Mouse (Mus musculus) lung, embryonic 15.5 days (tissue): ENCODE measurements around the gene Clpp. TPM values are rescaled to one million over a fixed set of nuclear protein-coding genes. Genes with fewer than 3 reads are reported as not detected.

Experiments
- ATAC-seq: fragments of 200-750 bp; cut with Nextera tagmentation; 2 replicates; pipeline ENCODE4 v1.8.0; 2017; ENCODE audit warnings: moderate number of reproducible peaks, borderline replicate concordance; ENCODE audit not compliant: low FRiP score, low TSS enrichment; ENCODE audit errors: extremely low read depth
- H3K27ac ChIP-seq: fragments of 300-500 bp; sonication (generic); 2 replicates; pipeline ENCODE4 v1.5.1; 2015; ENCODE audit warnings: moderate library complexity, mild to moderate bottlenecking, inconsistent platforms
- H3K27me3 ChIP-seq: fragments of 300-500 bp; sonication (generic); 2 replicates; pipeline ENCODE4 v1.6.1; 2015; ENCODE audit warnings: inconsistent platforms
- H3K36me3 ChIP-seq: fragments of 300-500 bp; sonication (generic); 2 replicates; pipeline ENCODE4 v1.6.1; 2015; ENCODE audit warnings: inconsistent platforms
- H3K4me1 ChIP-seq: fragments of 300-500 bp; sonication (generic); 2 replicates; pipeline ENCODE4 v1.6.1; 2015; ENCODE audit warnings: inconsistent platforms
- H3K4me2 ChIP-seq: fragments of 300-500 bp; sonication (generic); 2 replicates; pipeline ENCODE4 v1.6.1; 2015; ENCODE audit warnings: inconsistent platforms, mild to moderate bottlenecking, moderate library complexity
- H3K4me3 ChIP-seq: fragments of 300-500 bp; sonication (generic); 2 replicates; pipeline ENCODE4 v1.5.1; 2015; ENCODE audit warnings: mild to moderate bottlenecking, inconsistent platforms
- H3K9ac ChIP-seq: fragments of 300-500 bp; sonication (generic); 2 replicates; pipeline ENCODE4 v1.6.1; 2015; ENCODE audit warnings: inconsistent platforms
- H3K9me3 ChIP-seq: fragments of 300-500 bp; sonication (generic); 2 replicates; pipeline ENCODE4 v1.6.1; 2016; ENCODE audit warnings: inconsistent platforms
- WGBS: fragments of 180-500 bp; shearing (Covaris S2); methylation state at CpG from one replicate; pipeline ENCODE4 v1.1.7; 2015; 5-methylcytosine and 5-hydroxymethylcytosine counted together
- polyA plus RNA-seq: library from polyadenylated mRNA; unstranded; fragments of >200 nt; fragmentation: Nextera tagmentation; extraction: Ambion mirVana; gene quantifications from 2 replicates; pipeline ENCODE4 v1.2.1, GENCODE M21; 2015

The Clpp gene
- polyA plus RNA-seq, 1 experiment from 2014 or later: 135 TPM

GRCm38 (mm10) chr17:57010911-57011235, 20.8 kb downstream of the Clpp start:
- ATAC-seq: peak; percentile 37
- Histone ChIP-seq H3K9ac (peak overlapping the region; percentile 76), H3K4me1 (peaks cover 22% of the 10 kb centered on the region), H3K36me3 (peaks cover 31% of the 10 kb centered on the region), H3K27ac (peak overlapping the region; percentile 91), H3K4me2 (peak overlapping the region; percentile 89), H3K4me3 (peak overlapping the region; percentile 79), H3K9me3 (no peaks in the 10 kb centered on the region), H3K27me3 (no peaks in the 10 kb centered on the region)
- under 1% methylated on average over 19 of the region's 19 CpGs for WGBS

- Histone ChIP-seq H3K9me3 (no peaks in the 10 kb centered on the region), H3K36me3 (peaks cover 25% of the 10 kb centered on the region), H3K27ac (peak within 1 kb of the TSS; percentile 91), H3K4me3 (peak within 1 kb of the TSS; percentile 79), H3K4me1 (peaks cover 22% of the 10 kb centered on the region), H3K27me3 (no peaks in the 10 kb centered on the region), H3K4me2 (peak within 1 kb of the TSS; percentile 89), H3K9ac (peak within 1 kb of the TSS; percentile 76)
- under 1% methylated on average over 51 of the region's 51 CpGs for WGBS
- peak; percentile 89 for ATAC-seq
These were observed 21.4 kb downstream of the Clpp start, which contains the start of the genes Gtf2f1 and Gm17949 for GRCm38 (mm10) chr17:57011236-57012141. Gene Gtf2f1, minus strand, starts transcription at chr17:57011288. Gene Gm17949, plus strand, starts transcription at chr17:57011469.

GRCm38 (mm10) chr17:57012245-57012795, 22.2 kb downstream of the Clpp start:
- H3K4me2 ChIP-seq: peak overlapping the region; percentile 83
- WGBS: 62% methylated on average over 13 of the region's 13 CpGs
- peak overlapping the region; percentile 91 for H3K27ac ChIP-seq
- H3K27me3 ChIP-seq: no peaks in the 10 kb centered on the region
- H3K4me1 ChIP-seq: peaks cover 22% of the 10 kb centered on the region
- H3K4me3 ChIP-seq: peak overlapping the region; percentile 79
- ATAC-seq: no peak
- H3K36me3 ChIP-seq: peaks cover 16% of the 10 kb centered on the region
- H3K9ac ChIP-seq: peak overlapping the region; percentile 65
- no peaks in the 10 kb centered on the region for H3K9me3 ChIP-seq

- H3K27me3 ChIP-seq: no peaks in the 10 kb centered on the region
- H3K4me1 ChIP-seq: no peaks in the 10 kb centered on the region
- no peak overlapping the region for H3K9ac ChIP-seq
- no peak overlapping the region for H3K4me3 ChIP-seq
- H3K36me3 ChIP-seq: peaks cover 52% of the 10 kb centered on the region
- WGBS: 77% methylated on average over 2 of the region's 2 CpGs
- H3K9me3 ChIP-seq: no peaks in the 10 kb centered on the region
- no peak for ATAC-seq
- no peak overlapping the region for H3K27ac ChIP-seq
- H3K4me2 ChIP-seq: no peak overlapping the region
These were observed 29.6 kb downstream of the Clpp start for GRCm38 (mm10) chr17:57019693-57020092.

GRCm38 (mm10) chr17:57020960-57021359, 30.9 kb downstream of the Clpp start:
- no peaks in the 10 kb centered on the region for H3K9me3 ChIP-seq
- H3K9ac ChIP-seq: no peak overlapping the region
- 92% methylated on average over 5 of the region's 5 CpGs for WGBS
- peaks cover 65% of the 10 kb centered on the region for H3K36me3 ChIP-seq
- H3K4me2 ChIP-seq: no peak overlapping the region
- no peaks in the 10 kb centered on the region for H3K27me3 ChIP-seq
- ATAC-seq: no peak
- H3K27ac ChIP-seq: no peak overlapping the region
- H3K4me3 ChIP-seq: no peak overlapping the region
- no peaks in the 10 kb centered on the region for H3K4me1 ChIP-seq

GRCm38 (mm10) chr17:57027471-57027870, 37.4 kb downstream of the Clpp start:
- no peak overlapping the region for H3K27ac ChIP-seq
- peaks cover 65% of the 10 kb centered on the region for H3K36me3 ChIP-seq
- H3K4me3 ChIP-seq: no peak overlapping the region
- no peak for ATAC-seq
- WGBS: 88% methylated on average over 4 of the region's 4 CpGs
- H3K4me2 ChIP-seq: no peak overlapping the region
- peaks cover 17% of the 10 kb centered on the region for H3K4me1 ChIP-seq
- H3K9ac ChIP-seq: no peak overlapping the region
- no peaks in the 10 kb centered on the region for H3K27me3 ChIP-seq
- no peaks in the 10 kb centered on the region for H3K9me3 ChIP-seq

GRCm38 (mm10) chr17:57029691-57030090, 39.6 kb downstream of the Clpp start:
- H3K4me3 ChIP-seq: peak overlapping the region; percentile 77
- WGBS: 30% methylated on average over 8 of the region's 8 CpGs
- no peak for ATAC-seq
- no peaks in the 10 kb centered on the region for H3K9me3 ChIP-seq
- H3K36me3 ChIP-seq: peaks cover 43% of the 10 kb centered on the region
- H3K27me3 ChIP-seq: no peaks in the 10 kb centered on the region
- H3K4me2 ChIP-seq: peak overlapping the region; percentile 86
- peak overlapping the region; percentile 100 for H3K9ac ChIP-seq
- peaks cover 17% of the 10 kb centered on the region for H3K4me1 ChIP-seq
- no peak overlapping the region for H3K27ac ChIP-seq

- H3K9ac ChIP-seq: peak within 1 kb of the TSS; percentile 100
- peaks cover 29% of the 10 kb centered on the region for H3K36me3 ChIP-seq
- H3K27ac ChIP-seq: peak within 1 kb of the TSS; percentile 95
- H3K4me3 ChIP-seq: peak within 1 kb of the TSS; percentile 77
- WGBS: 2% methylated on average over 94 of the region's 99 CpGs
- H3K9me3 ChIP-seq: no peaks in the 10 kb centered on the region
- H3K4me1 ChIP-seq: peaks cover 17% of the 10 kb centered on the region
- H3K4me2 ChIP-seq: peak within 1 kb of the TSS; percentile 86
- no peak for ATAC-seq
- H3K27me3 ChIP-seq: no peaks in the 10 kb centered on the region
These were observed 41.0 kb downstream of the Clpp start, which contains the start of gene Khsrp for GRCm38 (mm10) chr17:57030931-57031660. Gene Khsrp, minus strand, starts transcription at chr17:57031522.

GRCm38 (mm10) chr17:57031661-57032420, 41.7 kb downstream of the Clpp start:
- peak overlapping the region; percentile 100 for H3K9ac ChIP-seq
- WGBS: under 1% methylated on average over 38 of the region's 38 CpGs
- H3K27me3 ChIP-seq: no peaks in the 10 kb centered on the region
- ATAC-seq: peak; percentile 96
- peak overlapping the region; percentile 67 for H3K4me2 ChIP-seq
- H3K4me3 ChIP-seq: peak overlapping the region; percentile 77
- peaks cover 17% of the 10 kb centered on the region for H3K4me1 ChIP-seq
- H3K27ac ChIP-seq: peak overlapping the region; percentile 86
- no peaks in the 10 kb centered on the region for H3K9me3 ChIP-seq
- peaks cover 21% of the 10 kb centered on the region for H3K36me3 ChIP-seq

- peak overlapping the region; percentile 67; the same call in 1 of the 2 replicates for H3K4me2 ChIP-seq
- 83% methylated on average over 4 of the region's 4 CpGs for WGBS
- no peak overlapping the region; the same call in 1 of the 2 replicates for H3K9ac ChIP-seq
- H3K27ac ChIP-seq: no peak overlapping the region
- H3K4me1 ChIP-seq: peaks cover 17% of the 10 kb centered on the region
- peak overlapping the region; percentile 40; the same call in 1 of the 2 replicates for H3K4me3 ChIP-seq
- no peak for ATAC-seq
- H3K9me3 ChIP-seq: no peaks in the 10 kb centered on the region
- H3K36me3 ChIP-seq: peaks cover 11% of the 10 kb centered on the region
- H3K27me3 ChIP-seq: no peaks in the 10 kb centered on the region
These were observed 42.7 kb downstream of the Clpp start for GRCm38 (mm10) chr17:57032854-57033253.

- H3K9ac ChIP-seq: no peak overlapping the region
- no peak overlapping the region for H3K4me3 ChIP-seq
- H3K4me1 ChIP-seq: no peaks in the 10 kb centered on the region
- no peak overlapping the region for H3K27ac ChIP-seq
- peaks cover 8% of the 10 kb centered on the region; the same call in 1 of the 2 replicates for H3K27me3 ChIP-seq
- H3K36me3 ChIP-seq: no peaks in the 10 kb centered on the region
- H3K9me3 ChIP-seq: no peaks in the 10 kb centered on the region
- H3K4me2 ChIP-seq: no peak overlapping the region
- no peak for ATAC-seq
- 36% methylated on average over 8 of the region's 8 CpGs for WGBS
These were observed 48.9 kb downstream of the Clpp start for GRCm38 (mm10) chr17:57038978-57039377.
